Comparison of ENCODE assay signal across 25 mouse cellular contexts in genomic region chr15:97384170-97385018, GRCm38 (mm10).
A peak's percentile ranks its signal among the peaks of the same experiment; 100 is the strongest.
DNase-seq lines count a peak whose midpoint lies in the region; ATAC-seq and TF ChIP-seq lines count a peak whose summit lies in the region.
"Had no signal": no experiment of that assay in that cellular context is flagged by ENCODE, and none has a peak within 500 bp of the region (broad histone marks: within the 10 kb centered on the region; RNA-seq: fewer than 3 reads in every experiment).

No protein-coding gene starts in this region.

- WGBS in liver, embryonic 13.5 days (ENCODE audit: insufficient replicate concordance): 91% methylated on average over 28 of the region's 28 CpGs
- WGBS in liver, embryonic 12.5 days (ENCODE audit: insufficient replicate concordance): 90% methylated on average over 28 of the region's 28 CpGs
- WGBS in embryonic facial prominence, embryonic 14.5 days: 86% methylated on average over 28 of the region's 28 CpGs

- no peak for TF ChIP-seq EP300 in ES-Bruce4 (IDR thresholded peaks at IDR 0.05; ENCODE audit: insufficient read depth, low read depth, low read length)

- 0 out of 2 replicates have a peak overlapping the region, but pooled peaks have one; percentile 5 for H3K9ac ChIP-seq in liver, embryonic 13.5 days
- H3K9ac ChIP-seq in liver, embryonic 12.5 days: no peak overlapping the region
- H3K9ac ChIP-seq in ES-Bruce4 (ENCODE audit: low read depth, poor library complexity, severe bottlenecking): peak overlapping the region; percentile 43
- no peak overlapping the region for H3K9ac ChIP-seq in embryonic facial prominence, embryonic 14.5 days (ENCODE audit: low read depth, low read length)
- H3K9ac ChIP-seq: embryonic facial prominence, embryonic 15.5 days; forebrain, embryonic 13.5 days; limb, embryonic 13.5 days; midbrain, embryonic 13.5 days; neural tube, embryonic 13.5 days had no signal

- no peak for DNase-seq in liver, embryonic 13.5 days
- DNase-seq in lung, postnatal 36 days: peak; percentile 23
- DNase-seq in lung, postnatal 4 days: no peak
- peak; percentile 57 for DNase-seq in embryonic facial prominence, embryonic 14.5 days (ENCODE audit: low spot score)
- no peak for DNase-seq in ovary, postnatal 10 days (ENCODE audit: low spot score)
- DNase-seq: cerebellum, adult 18-20 months; cerebellum, postnatal 10 days; gastrocnemius, postnatal 10 days; kidney, adult 18-20 months; kidney, postnatal 10 days; retina, postnatal 1 day; right cerebral cortex, postnatal 14 days; thymus, postnatal 14 days had no signal

- H3K4me1 ChIP-seq in liver, embryonic 13.5 days (replicated peaks): peaks cover 45% of the 10 kb centered on the region
- H3K4me1 ChIP-seq in liver, embryonic 12.5 days: peaks cover 48% of the 10 kb centered on the region
- H3K4me1 ChIP-seq in ES-Bruce4 (ENCODE audit: control insufficient read depth, insufficient read depth, low read length): peaks cover 3% of the 10 kb centered on the region
- no peaks in the 10 kb centered on the region for H3K4me1 ChIP-seq in embryonic facial prominence, embryonic 14.5 days (ENCODE audit: control insufficient read depth, insufficient read depth, low read length)
- H3K4me1 ChIP-seq: forebrain, embryonic 13.5 days; limb, embryonic 13.5 days; midbrain, embryonic 13.5 days; neural tube, embryonic 13.5 days had no signal

- H3K4me3 ChIP-seq in liver, embryonic 13.5 days (replicated peaks): no peak overlapping the region
- no peak overlapping the region for H3K4me3 ChIP-seq in liver, embryonic 12.5 days
- peak overlapping the region; percentile 55 for H3K4me3 ChIP-seq in ES-Bruce4 (ENCODE audit: low read depth, low read length)
- no peak overlapping the region for H3K4me3 ChIP-seq in embryonic facial prominence, embryonic 14.5 days (ENCODE audit: low read depth, low read length)
- H3K4me3 ChIP-seq: embryonic facial prominence, embryonic 15.5 days; forebrain, embryonic 13.5 days; left cerebral cortex, adult 2 months; limb, embryonic 13.5 days; megakaryocyte, embryonic 14.5 days; midbrain, embryonic 13.5 days; neural tube, embryonic 13.5 days had no signal

- no peak for ATAC-seq in liver, embryonic 13.5 days (ENCODE audit: low read depth)
- no peak for ATAC-seq in liver, embryonic 12.5 days
- no peak for ATAC-seq in embryonic facial prominence, embryonic 14.5 days (ENCODE audit: low read depth)
- ATAC-seq in activated CD4-positive, CD25-positive, alpha-beta regulatory T cell, adult 4 months: no peak
- ATAC-seq: forebrain, embryonic 13.5 days; hindbrain, embryonic 16.5 days; midbrain, embryonic 13.5 days had no signal

- TF ChIP-seq POLR2A in ES-Bruce4 (IDR thresholded peaks at IDR 0.05; ENCODE audit: insufficient read depth, low read length): no peak

- H3K27me3 ChIP-seq in liver, embryonic 13.5 days: no peaks in the 10 kb centered on the region
- H3K27me3 ChIP-seq in liver, embryonic 12.5 days (replicated peaks): no peaks in the 10 kb centered on the region
- H3K27me3 ChIP-seq in ES-Bruce4 (ENCODE audit: control insufficient read depth, insufficient read depth, low read length, poor library complexity, severe bottlenecking): no peaks in the 10 kb centered on the region
- no peaks in the 10 kb centered on the region for H3K27me3 ChIP-seq in embryonic facial prominence, embryonic 14.5 days (replicated peaks; ENCODE audit: control insufficient read depth, insufficient read depth, low read length)
- H3K27me3 ChIP-seq: embryonic facial prominence, embryonic 15.5 days; forebrain, embryonic 13.5 days; limb, embryonic 13.5 days; midbrain, embryonic 13.5 days; neural tube, embryonic 13.5 days had no signal

- H3K9me3 ChIP-seq in liver, embryonic 13.5 days (replicated peaks): no peaks in the 10 kb centered on the region
- no peaks in the 10 kb centered on the region for H3K9me3 ChIP-seq in liver, embryonic 12.5 days (replicated peaks)
- no peaks in the 10 kb centered on the region for H3K9me3 ChIP-seq in ES-Bruce4 (replicated peaks; ENCODE audit: control insufficient read depth, insufficient read depth, low read length, poor library complexity, severe bottlenecking)
- H3K9me3 ChIP-seq in embryonic facial prominence, embryonic 14.5 days (ENCODE audit: control insufficient read depth, low read length): no peaks in the 10 kb centered on the region
- H3K9me3 ChIP-seq: embryonic facial prominence, embryonic 15.5 days; forebrain, embryonic 13.5 days; limb, embryonic 13.5 days; midbrain, embryonic 13.5 days; neural tube, embryonic 13.5 days had no signal

- no peak for TF ChIP-seq CTCF in ES-Bruce4 (IDR thresholded peaks at IDR 0.05; ENCODE audit: low read depth, low read length)

- peaks cover 12% of the 10 kb centered on the region for H3K36me3 ChIP-seq in liver, embryonic 13.5 days
- H3K36me3 ChIP-seq in liver, embryonic 12.5 days: peaks cover 12% of the 10 kb centered on the region
- peaks cover 25% of the 10 kb centered on the region for H3K36me3 ChIP-seq in ES-Bruce4 (ENCODE audit: control insufficient read depth, insufficient read depth, low read length, poor library complexity, severe bottlenecking)
- no peaks in the 10 kb centered on the region for H3K36me3 ChIP-seq in embryonic facial prominence, embryonic 14.5 days (ENCODE audit: control insufficient read depth, insufficient read depth, low read length)
- H3K36me3 ChIP-seq: embryonic facial prominence, embryonic 15.5 days; limb, embryonic 13.5 days; midbrain, embryonic 13.5 days; neural tube, embryonic 13.5 days had no signal

- no peak overlapping the region for H3K27ac ChIP-seq in liver, embryonic 13.5 days
- no peak overlapping the region for H3K27ac ChIP-seq in liver, embryonic 12.5 days
- H3K27ac ChIP-seq in ES-Bruce4 (ENCODE audit: insufficient read depth, low read length): peak overlapping the region; percentile 88
- H3K27ac ChIP-seq in embryonic facial prominence, embryonic 14.5 days (replicated peaks; ENCODE audit: low read depth, low read length): no peak overlapping the region
- H3K27ac ChIP-seq: embryonic facial prominence, embryonic 15.5 days; forebrain, embryonic 13.5 days; left cerebral cortex, adult 2 months; limb, embryonic 13.5 days; midbrain, embryonic 13.5 days; neural tube, embryonic 13.5 days had no signal

- H3K4me2 ChIP-seq in liver, embryonic 13.5 days: no peak overlapping the region
- no peak overlapping the region for H3K4me2 ChIP-seq in liver, embryonic 12.5 days
- no peak overlapping the region for H3K4me2 ChIP-seq in embryonic facial prominence, embryonic 14.5 days (ENCODE audit: low read depth, low read length)
- H3K4me2 ChIP-seq: embryonic facial prominence, embryonic 15.5 days; forebrain, embryonic 13.5 days; limb, embryonic 13.5 days; liver, embryonic 11.5 days; midbrain, embryonic 13.5 days; neural tube, embryonic 13.5 days had no signal

Comparison
In these comparisons a context has a peak if more than half of its experiments do, and no peak if none do; other contexts are left out.
1. DNase-seq: peak in lung, postnatal 36 days (single experiment) and embryonic facial prominence, embryonic 14.5 days (single experiment); none in liver, embryonic 13.5 days (single experiment), lung, postnatal 4 days (0 of 2) and ovary, postnatal 10 days (single experiment).
2. H3K9ac ChIP-seq: peak in liver, embryonic 13.5 days (single experiment) and ES-Bruce4 (single experiment); none in liver, embryonic 12.5 days (single experiment) and embryonic facial prominence, embryonic 14.5 days (single experiment).